Mouse (Mus musculus) layer of hippocampus, adult 8-10 months (tissue): Measurements from ENCODE around the gene Gna14. TPM values are rescaled to one million over a fixed set of nuclear protein-coding genes. Genes with fewer than 3 reads are reported as not detected.

Experiments used
- DNase-seq, 2 experiments: peaks; one replicate each; pipeline ENCODE4 v3.0.0; 2022; ENCODE audit warnings: low spot score in 2 of 2
- total RNA-seq, 4 experiments: library from RNA; stranded (reverse); gene quantifications; 2 replicates each; pipeline ENCODE4 v1.2.4; 2022

The Gna14 gene
- total RNA-seq, 4 experiments from 2014 or later, result 1.3 to 2.3 (median 1.6) TPM

DNA sequence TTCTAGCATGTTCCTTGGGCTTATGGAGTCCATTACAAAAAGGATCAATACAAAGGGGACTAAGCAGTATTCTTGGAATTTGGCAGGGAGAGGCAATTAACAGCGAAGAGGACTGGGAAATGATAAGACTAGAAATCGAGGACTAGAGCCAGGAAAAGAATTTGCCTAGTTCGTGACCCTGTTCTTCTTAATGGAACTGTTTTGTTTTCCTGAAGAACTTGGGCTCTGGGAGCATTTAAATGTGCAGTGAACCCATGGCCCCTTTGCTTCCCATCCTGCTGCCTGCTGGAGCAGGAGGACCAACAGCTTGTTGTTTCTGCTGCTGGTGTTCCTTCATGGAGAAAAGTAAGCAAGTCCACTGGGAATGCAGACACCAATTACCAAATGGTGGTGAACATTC is 15.3 kb downstream of the Gna14 start:
- DNase-seq, result no peak

DNA sequence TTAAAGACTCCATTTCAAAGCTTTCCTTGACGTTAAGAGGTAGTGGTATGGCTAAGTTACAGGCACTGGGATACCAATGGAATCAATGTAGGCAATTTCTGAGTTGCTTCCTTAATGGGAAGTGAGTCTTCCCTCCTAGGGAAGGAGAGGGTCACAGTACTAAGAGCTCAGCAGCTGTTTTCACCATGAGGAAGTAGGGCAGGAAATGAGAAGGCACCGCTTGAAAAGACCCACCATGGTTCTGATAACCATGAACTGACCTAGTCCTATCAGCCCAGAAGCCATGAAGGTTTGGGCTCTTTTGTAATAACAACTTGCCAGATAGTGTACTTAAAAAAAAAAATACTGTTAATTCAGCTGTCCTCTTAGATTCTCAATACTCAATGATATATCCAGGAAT is 20.6 kb downstream of the Gna14 start:
- no peak for DNase-seq

DNA sequence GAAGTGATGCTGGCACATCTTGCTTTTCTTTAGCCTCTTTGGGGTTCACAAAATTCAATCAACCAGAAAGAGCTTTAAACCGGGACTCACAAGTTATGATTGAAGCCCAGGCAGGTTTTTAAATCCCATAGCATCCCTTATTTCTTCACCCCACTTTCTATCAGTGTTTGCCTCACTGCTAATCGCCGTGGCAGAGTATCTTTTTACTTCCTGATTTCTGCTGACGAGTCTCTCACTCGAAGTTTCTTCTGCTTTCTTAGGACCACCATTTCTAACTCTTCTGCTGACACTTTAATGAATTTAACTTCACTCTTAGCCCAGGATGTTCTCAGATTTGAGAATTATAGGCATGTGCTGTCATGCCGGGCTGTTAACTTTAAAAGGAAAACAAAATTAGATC is 21.6 kb downstream of the Gna14 start:
- no peak for DNase-seq

GRCm38 (mm10) chr19:16459317-16459716 is 23.8 kb downstream of the Gna14 start:
- DNase-seq, result no peak

DNA sequence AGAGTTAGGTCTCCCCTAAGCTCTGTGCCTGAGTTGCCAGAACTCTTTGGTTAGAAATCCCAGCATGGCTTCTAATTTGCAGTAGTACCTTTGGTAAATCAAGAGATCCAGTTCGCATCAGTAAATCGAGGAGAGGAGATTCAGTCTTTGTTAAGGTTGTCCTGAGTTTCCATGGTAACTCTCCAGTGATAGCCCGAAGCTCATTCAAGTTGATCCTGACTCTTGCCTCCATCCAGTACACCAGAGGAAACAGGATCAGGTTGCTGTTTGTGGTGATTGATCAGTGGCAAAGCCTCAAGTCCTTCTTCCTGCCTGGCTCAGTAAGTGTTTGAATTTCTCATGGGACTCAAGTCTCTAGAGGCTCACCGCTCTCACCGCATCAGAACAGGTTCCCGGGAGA is 24.7 kb downstream of the Gna14 start:
- DNase-seq, result no peak

DNA sequence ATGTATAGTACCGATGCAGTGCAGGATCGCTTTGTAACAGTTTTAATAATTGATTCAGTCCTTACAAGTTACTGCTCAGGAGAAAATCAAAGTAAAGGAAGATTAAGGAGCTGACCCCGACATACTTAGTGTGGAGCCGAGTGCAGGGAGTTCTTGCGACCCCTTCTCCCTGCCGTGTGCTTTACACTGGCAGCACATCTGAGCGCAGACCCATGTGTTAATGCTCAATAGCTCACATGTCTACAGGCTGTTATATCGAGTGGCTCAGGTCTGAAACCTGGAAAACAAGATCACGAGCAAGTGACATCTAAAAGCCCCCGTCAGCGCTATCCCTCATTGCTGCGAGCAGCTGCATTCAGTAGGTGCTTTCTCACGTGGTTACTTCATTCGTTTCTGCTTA is 25.3 kb downstream of the Gna14 start:
- DNase-seq, result no peak

GRCm38 (mm10) chr19:16462461-16462860 is 26.9 kb downstream of the Gna14 start:
- no peak for DNase-seq

- no peak for DNase-seq
These were observed 29.2 kb downstream of the Gna14 start for GRCm38 (mm10) chr19:16464730-16465129.

DNA sequence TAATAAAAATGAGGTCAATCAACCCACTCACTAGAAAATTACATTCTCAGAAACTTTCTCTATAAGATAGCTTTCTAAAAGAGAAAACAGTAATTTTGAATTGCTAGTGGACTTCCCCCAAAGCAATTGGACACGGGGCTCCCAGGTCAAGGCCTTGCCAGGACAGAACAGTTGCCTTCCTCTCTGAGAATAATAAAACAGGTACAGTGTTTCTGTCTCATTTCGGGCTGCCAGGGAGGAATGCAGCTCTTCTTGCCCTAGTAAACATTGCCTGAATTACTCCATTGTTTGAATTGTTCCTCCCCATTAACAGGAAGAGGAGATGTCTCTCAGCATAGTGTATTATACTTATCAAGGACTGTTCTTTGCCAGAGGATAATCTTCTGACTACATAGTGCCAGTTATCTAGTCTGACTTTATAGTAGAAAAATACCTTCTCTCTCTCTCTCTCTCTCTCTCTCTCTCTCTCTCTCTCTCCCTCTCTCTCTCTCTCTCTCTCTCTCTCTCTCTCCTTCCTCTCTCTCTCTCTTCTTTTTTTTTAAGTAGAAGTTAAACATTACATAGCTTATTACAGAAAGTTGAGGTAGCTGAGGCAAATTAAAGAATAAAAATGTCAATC is 33.3 kb downstream of the Gna14 start:
- no peak for DNase-seq

GRCm38 (mm10) chr19:16472655-16473054 is 37.1 kb downstream of the Gna14 start:
- no peak for DNase-seq

- no peak for DNase-seq
These were observed 41.9 kb downstream of the Gna14 start for GRCm38 (mm10) chr19:16477314-16477946.

GRCm38 (mm10) chr19:16478186-16478607 is 42.6 kb downstream of the Gna14 start:
- DNase-seq, result no peak

DNA sequence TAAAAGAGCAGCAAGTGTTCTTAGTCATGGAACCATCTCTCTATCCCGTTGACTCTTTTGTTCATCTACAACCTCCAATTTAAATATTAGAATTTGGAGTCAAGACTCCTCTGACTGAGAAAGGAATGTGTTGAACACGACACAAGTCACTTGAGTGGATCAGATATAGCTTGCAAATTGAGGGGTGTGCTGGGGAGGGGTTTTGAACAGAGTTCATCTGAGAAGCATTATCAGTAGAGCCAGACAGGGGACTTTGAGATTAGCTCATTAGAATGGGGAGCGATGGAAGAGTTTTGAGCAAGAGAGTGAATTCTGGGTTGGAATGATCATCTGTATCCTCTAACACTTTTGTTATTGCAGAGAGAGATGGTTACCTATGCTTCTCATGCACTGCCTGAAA is 46.5 kb downstream of the Gna14 start:
- DNase-seq, result no peak

DNA sequence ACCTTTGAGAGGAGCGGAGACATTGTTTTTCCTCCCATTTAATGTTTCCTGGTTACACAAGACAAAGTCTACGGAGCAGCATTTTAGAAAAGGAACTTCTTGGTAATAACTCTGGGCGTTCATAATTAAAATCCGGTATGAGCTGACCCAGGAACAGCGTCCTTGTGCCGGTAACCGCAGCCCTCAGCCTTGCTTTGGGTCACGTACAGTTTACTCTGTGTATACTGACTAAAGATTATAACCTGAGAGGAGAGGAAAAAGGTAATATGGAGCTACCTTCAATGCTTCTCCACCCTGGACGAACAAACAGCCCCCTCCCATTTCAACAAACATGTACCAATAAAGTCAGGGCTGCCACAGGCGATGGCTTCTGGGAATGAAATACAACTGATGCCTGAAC is 48.7 kb downstream of the Gna14 start:
- DNase-seq, result no peak

DNA sequence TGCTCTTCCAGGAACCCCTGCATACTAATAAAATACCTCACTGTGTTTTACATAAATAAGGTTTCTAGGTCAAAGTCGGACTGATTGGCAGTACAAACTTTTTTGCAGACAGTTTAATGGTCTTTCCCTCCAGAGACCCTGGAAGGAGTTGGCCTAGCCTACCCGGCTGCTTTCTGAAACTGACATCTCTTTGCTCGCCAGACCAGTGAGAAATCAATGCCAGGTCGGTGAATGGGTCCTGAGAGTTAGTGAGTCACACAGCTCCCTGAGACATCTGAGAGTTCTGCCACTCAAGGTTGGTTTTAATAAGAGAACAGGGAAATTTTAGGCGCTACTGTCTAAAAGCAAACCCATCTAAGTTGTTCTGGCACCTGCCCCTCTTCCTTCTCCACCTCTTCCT is 49.1 kb downstream of the Gna14 start:
- no peak for DNase-seq

DNA sequence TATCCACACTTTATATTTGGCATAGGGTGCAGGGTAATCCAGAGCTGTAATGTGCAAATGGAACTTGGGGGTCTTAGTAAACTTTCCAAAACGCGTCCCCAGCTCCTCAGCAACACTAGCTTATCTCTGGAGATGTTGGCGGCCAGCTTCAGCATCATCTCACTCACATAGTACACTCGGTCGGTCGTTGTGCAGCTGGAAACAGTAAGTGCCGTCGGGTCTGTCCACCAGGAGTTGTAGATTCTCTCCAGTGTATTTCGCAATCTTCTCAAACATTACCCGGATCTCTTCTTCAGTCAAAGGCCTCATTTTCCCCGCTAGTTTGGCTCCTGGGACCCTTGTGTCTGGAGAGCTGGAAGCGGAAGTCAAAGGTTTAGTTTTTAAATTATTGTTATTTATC is 55.2 kb downstream of the Gna14 start:
- no peak for DNase-seq

DNA sequence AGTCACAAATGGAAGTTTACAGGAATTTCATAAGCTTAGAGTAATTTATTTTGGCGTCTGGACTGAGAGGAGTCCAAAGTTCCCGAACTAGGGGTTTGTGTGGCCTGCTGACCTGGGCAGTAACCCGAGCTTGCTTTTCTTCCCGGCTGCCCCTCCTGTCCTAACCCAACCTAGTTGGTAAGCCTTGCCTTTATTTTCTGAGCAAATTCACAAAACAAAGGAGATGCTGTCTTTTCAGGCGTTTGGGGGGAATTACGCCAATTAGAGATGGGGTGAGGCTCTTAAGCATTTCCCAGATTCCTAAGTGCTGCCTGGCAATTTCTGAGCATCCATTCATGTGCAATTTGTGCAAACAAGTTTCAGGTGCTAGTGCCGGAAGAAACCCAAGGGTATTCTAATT is 55.9 kb downstream of the Gna14 start:
- DNase-seq, result no peak

- DNase-seq, result no peak
These were observed 56.9 kb downstream of the Gna14 start for GRCm38 (mm10) chr19:16492453-16492852.

GRCm38 (mm10) chr19:16494816-16495516 is 59.4 kb downstream of the Gna14 start:
- DNase-seq, result no peak

DNA sequence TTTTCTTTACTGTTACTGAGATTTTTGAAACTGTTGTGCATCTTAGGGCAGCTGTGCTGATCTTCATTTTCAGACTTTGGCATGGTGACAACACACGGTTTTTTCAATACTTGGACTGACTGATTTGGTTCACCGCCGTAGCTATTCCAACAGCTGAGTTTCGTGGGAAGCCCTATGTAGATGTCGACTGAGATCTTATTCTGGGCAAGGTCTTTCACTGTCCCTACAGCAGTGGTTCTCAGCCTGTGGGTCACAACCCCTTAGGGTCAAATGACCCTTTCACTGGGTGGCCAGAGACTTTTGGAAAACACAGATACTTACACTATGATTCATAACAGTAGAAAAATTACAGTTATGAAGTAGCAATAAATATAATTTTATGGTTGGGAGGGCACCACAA is 60.5 kb downstream of the Gna14 start:
- no peak for DNase-seq

DNA sequence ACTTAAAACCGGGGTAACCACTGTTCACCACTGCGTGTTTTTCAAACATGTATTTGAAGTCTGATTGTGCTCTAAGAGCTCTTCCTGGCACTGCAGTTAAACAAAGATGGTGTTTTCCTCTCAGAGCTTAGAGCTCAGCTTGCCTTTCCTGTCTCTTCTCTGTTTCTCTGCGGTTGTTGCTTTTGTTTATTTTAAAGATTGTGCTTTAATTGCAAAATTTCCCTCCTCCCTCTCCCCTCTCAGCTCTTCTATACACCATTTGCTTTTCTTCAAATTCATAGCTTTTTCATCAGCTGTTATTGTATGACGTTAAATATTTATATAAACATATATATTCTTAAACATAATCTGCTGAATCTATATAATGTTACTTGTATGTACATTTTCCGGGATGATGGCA is 66.5 kb downstream of the Gna14 start:
- DNase-seq, result no peak

- no peak for DNase-seq
These were observed 71.3 kb downstream of the Gna14 start for GRCm38 (mm10) chr19:16506711-16507364.
